Mouse (Mus musculus) spleen, adult 12 weeks (tissue): Measurements from ENCODE around the gene Prkg1.

ENCODE experiments used
- DNase-seq: peaks from one replicate; pipeline ENCODE4 v3.0.0; 2022; ENCODE audit warnings: low spot score

Gene Prkg1

GRCm38 (mm10) chr19:31040948-31041847 is 723.6 kb downstream of the Prkg1 start:
- no peak for DNase-seq

- no peak for DNase-seq
These were observed 725.9 kb downstream of the Prkg1 start for GRCm38 (mm10) chr19:31038951-31039350.

- DNase-seq: no peak
These were observed 733.2 kb downstream of the Prkg1 start for GRCm38 (mm10) chr19:31031596-31031995.

GRCm38 (mm10) chr19:31026797-31027196 is 738.0 kb downstream of the Prkg1 start:
- DNase-seq: no peak

GRCm38 (mm10) chr19:31011528-31012133 is 753.2 kb downstream of the Prkg1 start:
- DNase-seq: no peak

GRCm38 (mm10) chr19:30998572-30998971 is 766.3 kb downstream of the Prkg1 start:
- no peak for DNase-seq

GRCm38 (mm10) chr19:30990390-30990789 is 774.4 kb downstream of the Prkg1 start:
- no peak for DNase-seq

- no peak for DNase-seq
These were observed 782.4 kb downstream of the Prkg1 start for GRCm38 (mm10) chr19:30982436-30982835.

- no peak for DNase-seq
These were observed 786.7 kb downstream of the Prkg1 start for GRCm38 (mm10) chr19:30978096-30978495.

GRCm38 (mm10) chr19:30950610-30951009 is 814.2 kb downstream of the Prkg1 start:
- DNase-seq: no peak

GRCm38 (mm10) chr19:30948202-30948601 is 816.6 kb downstream of the Prkg1 start:
- DNase-seq: no peak

- DNase-seq: no peak
These were observed 822.4 kb downstream of the Prkg1 start for GRCm38 (mm10) chr19:30942369-30942992.

GRCm38 (mm10) chr19:30938058-30938457 is 826.8 kb downstream of the Prkg1 start:
- no peak for DNase-seq

- no peak for DNase-seq
These were observed 833.2 kb downstream of the Prkg1 start for GRCm38 (mm10) chr19:30931469-30932192.

GRCm38 (mm10) chr19:30924032-30924431 is 840.8 kb downstream of the Prkg1 start:
- DNase-seq: no peak

- DNase-seq: no peak
These were observed 862.5 kb downstream of the Prkg1 start for GRCm38 (mm10) chr19:30902290-30902689.

GRCm38 (mm10) chr19:30901025-30901424 is 863.8 kb downstream of the Prkg1 start:
- no peak for DNase-seq

- no peak for DNase-seq
These were observed 874.5 kb downstream of the Prkg1 start for GRCm38 (mm10) chr19:30890377-30890776.

GRCm38 (mm10) chr19:30889851-30890250 is 875.0 kb downstream of the Prkg1 start:
- DNase-seq: no peak

- DNase-seq: no peak
These were observed 903.4 kb downstream of the Prkg1 start for GRCm38 (mm10) chr19:30861441-30861840.

GRCm38 (mm10) chr19:30851023-30851422 is 913.8 kb downstream of the Prkg1 start:
- no peak for DNase-seq

GRCm38 (mm10) chr19:30844916-30845315 is 919.9 kb downstream of the Prkg1 start:
- DNase-seq: no peak
